In the genomic region with DNA sequence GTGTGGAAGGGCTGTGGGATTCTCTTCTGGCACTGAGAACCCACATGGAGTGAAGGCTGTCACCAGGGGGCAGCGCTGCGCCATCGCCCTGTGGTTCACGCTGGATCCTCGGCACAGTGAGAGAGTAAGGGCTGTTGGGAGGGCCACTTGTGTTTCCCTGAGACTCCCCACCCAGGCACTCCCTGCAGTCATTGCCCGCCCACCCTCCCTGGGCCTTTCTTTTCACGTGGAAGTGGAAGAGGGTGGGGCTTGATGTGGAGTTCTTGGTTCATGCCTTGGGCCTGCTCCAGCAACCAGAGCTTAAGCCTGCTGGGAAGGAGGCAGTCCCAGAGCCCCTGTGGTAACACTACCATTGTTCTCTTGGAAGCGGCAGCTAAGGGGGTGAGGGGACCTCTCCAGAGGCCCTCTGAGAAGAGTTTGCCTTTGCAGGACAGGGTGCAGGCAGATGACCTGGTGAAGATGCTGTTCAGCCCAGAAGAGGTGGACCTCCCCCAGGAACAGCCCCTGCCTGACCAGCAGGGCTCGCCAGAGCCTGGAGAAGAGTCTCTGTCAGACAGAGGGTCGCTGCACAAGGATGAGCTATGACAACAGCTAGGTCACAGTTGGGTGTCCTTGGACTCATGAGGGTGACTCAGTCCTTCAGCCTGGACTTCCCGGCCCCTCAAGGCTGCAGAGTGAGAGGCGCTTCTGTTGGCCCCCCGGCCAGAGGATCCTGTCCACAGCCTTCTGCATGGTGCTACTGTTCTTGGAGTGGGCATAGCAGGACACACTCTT, we compare ENCODE assay signal across 8 mouse cellular contexts. TPM values are rescaled to one million over a fixed set of nuclear protein-coding genes. Genes with fewer than 3 reads are reported as not detected.
DNase-seq lines count a peak whose midpoint lies in the region; ATAC-seq lines count a peak whose summit lies in the region.

No protein-coding gene starts in this region.

- no peaks in the 10 kb centered on the region for H3K9me3 ChIP-seq in heart, embryonic 14.5 days (ENCODE audit: control insufficient read depth, low read length)
- H3K9me3 ChIP-seq in kidney, embryonic 16.5 days (ENCODE audit: low read length): no peaks in the 10 kb centered on the region

- H3K4me3 ChIP-seq in heart, embryonic 14.5 days (ENCODE audit: control insufficient read depth in 1 of 2, insufficient read depth in 1 of 2, low read depth in 1 of 2, low read length in 2 of 2): no peak overlapping the region
- no peak overlapping the region for H3K4me3 ChIP-seq in kidney, embryonic 16.5 days (ENCODE audit: low read length)

- peaks cover 12 to 29% of the 10 kb centered on the region in 2 experiments for H3K4me1 ChIP-seq in heart, embryonic 14.5 days (ENCODE audit: control insufficient read depth in 2 of 2, insufficient read depth in 2 of 2, low read length in 2 of 2)
- peaks cover 17% of the 10 kb centered on the region for H3K4me1 ChIP-seq in kidney, embryonic 16.5 days (ENCODE audit: insufficient read depth, low read length)

- peak; percentile 61 for DNase-seq in CD4-positive helper T cell, adult 2 months (ENCODE audit: low read depth, low spot score)
- peak; percentile 76 to 80 for DNase-seq in adrenal gland, adult 18-20 months (ENCODE audit: low spot score in 2 of 2)
- DNase-seq in lung, adult 18-20 months: peak; percentile 82 to 88
- peak; percentile 48 to 55 for DNase-seq in thymus, adult 18-20 months

- peaks cover 48% of the 10 kb centered on the region for H3K36me3 ChIP-seq in heart, embryonic 14.5 days (ENCODE audit: control insufficient read depth, insufficient read depth, low read length)
- H3K36me3 ChIP-seq in kidney, embryonic 16.5 days (ENCODE audit: insufficient read depth, low read length): peaks cover 19% of the 10 kb centered on the region; the same call in 1 of the 2 replicates

- no peak overlapping the region for H3K9ac ChIP-seq in heart, embryonic 14.5 days (ENCODE audit: low read length)
- H3K9ac ChIP-seq in kidney, embryonic 16.5 days (replicated peaks; ENCODE audit: low read length): peak overlapping the region; percentile 19

- 0 out of 2 replicates have a peak, but pooled peaks have one; percentile 50 for ATAC-seq in erythroid progenitor cell, adult 5-6 weeks (replicated peaks; ENCODE audit: low FRiP score, poor library complexity, severe bottlenecking)
- ATAC-seq in heart, embryonic 14.5 days (ENCODE audit: insufficient number of reproducible peaks, insufficient read depth, low FRiP score, low read depth): no peak
- ATAC-seq in kidney, embryonic 16.5 days (ENCODE audit: low FRiP score, low TSS enrichment): peak; percentile 69
- peak; percentile 53; the same call in 1 of the 2 replicates for ATAC-seq in neutrophil, adult 5-6 weeks (ENCODE audit: extremely low read depth, insufficient number of reproducible peaks, low FRiP score, poor library complexity, severe bottlenecking)

- 0 out of 4 replicates have a peak overlapping the region, but pooled peaks have one; percentile 6 to 10 for H3K27ac ChIP-seq in heart, embryonic 14.5 days (replicated peaks in 1 of 2; ENCODE audit: control insufficient read depth in 1 of 2, insufficient read depth in 1 of 2, low read depth in 2 of 2, low read length in 2 of 2)
- H3K27ac ChIP-seq in kidney, embryonic 16.5 days (ENCODE audit: low read length): peak overlapping the region; percentile 23

- no peak overlapping the region for H3K4me2 ChIP-seq in heart, embryonic 14.5 days (ENCODE audit: low read length)
- no peak overlapping the region for H3K4me2 ChIP-seq in kidney, embryonic 16.5 days (replicated peaks; ENCODE audit: low read depth, low read length)

- no peaks in the 10 kb centered on the region for H3K27me3 ChIP-seq in heart, embryonic 14.5 days (ENCODE audit: control insufficient read depth, insufficient read depth, low read length)
- no peaks in the 10 kb centered on the region for H3K27me3 ChIP-seq in kidney, embryonic 16.5 days (ENCODE audit: insufficient read depth, low read length)

- WGBS in heart, embryonic 14.5 days: 34% methylated on average over 13 of the region's 13 CpGs
- WGBS in kidney, embryonic 16.5 days: 34% methylated on average over 13 of the region's 13 CpGs

RNA-seq across cellular contexts. Expression of a gene that starts 7.6 kb away (rescaled TPM):
- under 1 TPM in 1 of 2 experiments, not detected in 1; 0.06 TPM for total RNA-seq in adrenal gland, adult 18-20 months (2021)
- total RNA-seq in erythroid progenitor cell, adult 5-6 weeks (2015; ENCODE audit: low replicate concordance): not detected in 2 replicates
- total RNA-seq in erythroid progenitor cell, adult 5-6 weeks (2017; ENCODE audit: low replicate concordance): not detected in 2 replicates
- not detected in 2 replicates for polyA plus RNA-seq in heart, embryonic 14.5 days (2014; fragmentation: Nextera tagmentation; extraction: Ambion mirVana)
- polyA plus RNA-seq in kidney, embryonic 16.5 days (2015; fragmentation: Nextera tagmentation; extraction: Ambion mirVana): 22.4 and 24.4 TPM in 2 replicates
- total RNA-seq in neutrophil, adult 5-6 weeks (2017): not detected in 2 replicates

RNA-seq across cellular contexts. Expression of a gene that starts 14.9 kb away (rescaled TPM):
- total RNA-seq in adrenal gland, adult 18-20 months (2021): 10 to 100 TPM; 16.0 to 23.5 TPM
- total RNA-seq in erythroid progenitor cell, adult 5-6 weeks (2015; ENCODE audit: low replicate concordance): 0.42 TPM in 1 of 2 replicates, not detected in the other
- 1.8 and 5.6 TPM in 2 replicates for total RNA-seq in erythroid progenitor cell, adult 5-6 weeks (2017; ENCODE audit: low replicate concordance)
- polyA plus RNA-seq in heart, embryonic 14.5 days (2014; fragmentation: Nextera tagmentation; extraction: Ambion mirVana): 40.9 and 42.0 TPM in 2 replicates
- 35.8 and 36.0 TPM in 2 replicates for polyA plus RNA-seq in kidney, embryonic 16.5 days (2015; fragmentation: Nextera tagmentation; extraction: Ambion mirVana)
- total RNA-seq in neutrophil, adult 5-6 weeks (2017): 1.9 and 3.7 TPM in 2 replicates

RNA-seq across cellular contexts. Expression of a gene that starts 15.1 kb away (rescaled TPM):
- 10 to 100 TPM; 22.8 to 33.3 TPM for total RNA-seq in adrenal gland, adult 18-20 months (2021)
- 1.4 and 2.1 TPM in 2 replicates for total RNA-seq in erythroid progenitor cell, adult 5-6 weeks (2015; ENCODE audit: low replicate concordance)
- 2.5 and 2.6 TPM in 2 replicates for total RNA-seq in erythroid progenitor cell, adult 5-6 weeks (2017; ENCODE audit: low replicate concordance)
- 24.8 and 25.1 TPM in 2 replicates for polyA plus RNA-seq in heart, embryonic 14.5 days (2014; fragmentation: Nextera tagmentation; extraction: Ambion mirVana)
- polyA plus RNA-seq in kidney, embryonic 16.5 days (2015; fragmentation: Nextera tagmentation; extraction: Ambion mirVana): 31.1 and 33.7 TPM in 2 replicates
- total RNA-seq in neutrophil, adult 5-6 weeks (2017): 5.9 and 8.1 TPM in 2 replicates

RNA-seq across cellular contexts. Expression of a gene that starts 29.6 kb away (rescaled TPM):
- total RNA-seq in adrenal gland, adult 18-20 months (2021): not detected
- total RNA-seq in erythroid progenitor cell, adult 5-6 weeks (2015; ENCODE audit: low replicate concordance): 2.5 TPM in 1 of 2 replicates, not detected in the other
- total RNA-seq in erythroid progenitor cell, adult 5-6 weeks (2017; ENCODE audit: low replicate concordance): not detected in 2 replicates
- 0.19 TPM in 1 of 2 replicates, not detected in the other for polyA plus RNA-seq in heart, embryonic 14.5 days (2014; fragmentation: Nextera tagmentation; extraction: Ambion mirVana)
- not detected in 2 replicates for polyA plus RNA-seq in kidney, embryonic 16.5 days (2015; fragmentation: Nextera tagmentation; extraction: Ambion mirVana)
- total RNA-seq in neutrophil, adult 5-6 weeks (2017): not detected in 2 replicates

RNA-seq across cellular contexts. Expression of a gene that starts 46.8 kb away (rescaled TPM):
- total RNA-seq in adrenal gland, adult 18-20 months (2021): 100 to 1,000 TPM; 714 to 717 TPM
- 250 and 267 TPM in 2 replicates for total RNA-seq in erythroid progenitor cell, adult 5-6 weeks (2015; ENCODE audit: low replicate concordance)
- 172 and 193 TPM in 2 replicates for total RNA-seq in erythroid progenitor cell, adult 5-6 weeks (2017; ENCODE audit: low replicate concordance)
- 785 and 813 TPM in 2 replicates for polyA plus RNA-seq in heart, embryonic 14.5 days (2014; fragmentation: Nextera tagmentation; extraction: Ambion mirVana)
- 494 and 555 TPM in 2 replicates for polyA plus RNA-seq in kidney, embryonic 16.5 days (2015; fragmentation: Nextera tagmentation; extraction: Ambion mirVana)
- 380 and 442 TPM in 2 replicates for total RNA-seq in neutrophil, adult 5-6 weeks (2017)
